Mouse (Mus musculus): ENCODE measurements at regions not wholly inside any gene's neighbourhood (a gene's known extent, or its start where the extent isn't known, plus 50 kb on each side); places are given as distances from the start of the nearest gene placed in this dataset.

- TF ChIP-seq CTCF (IDR thresholded peaks at IDR 0.05; ENCODE audit: insufficient read depth, low read depth, low read length) (no peak), POLR2A (IDR thresholded peaks at IDR 0.05; ENCODE audit: insufficient read depth, low read depth, low read length) (no peak)
These were observed 431.7 kb upstream of the Vrk2 start for GRCm38 (mm10) chr11:27025500-27025899.

Measured in olfactory bulb, adult 2 months (tissue).